8 mouse cellular contexts compared by ENCODE assay signal in the genomic region with DNA sequence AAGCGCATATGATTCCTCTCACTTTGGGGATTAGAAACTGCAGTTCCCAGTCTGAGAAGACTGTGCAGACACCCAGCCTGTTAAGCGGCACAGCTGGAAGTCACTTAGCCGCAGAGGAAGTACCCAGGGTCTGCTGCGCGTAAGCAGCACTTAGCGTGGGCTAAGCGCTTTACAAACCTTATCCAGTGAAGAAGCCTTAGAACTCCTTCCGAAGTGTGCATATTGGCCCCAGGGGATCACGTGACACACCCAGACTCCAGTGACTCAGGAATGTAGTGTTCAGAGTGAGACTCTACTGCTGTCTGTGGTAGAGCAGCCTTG. TPM values are rescaled to one million over a fixed set of nuclear protein-coding genes. Genes with fewer than 3 reads are reported as not detected.
A peak's percentile ranks its signal among the peaks of the same experiment; 100 is the strongest.
DNase-seq lines count a peak whose midpoint lies in the region; ATAC-seq and TF ChIP-seq lines count a peak whose summit lies in the region.

No protein-coding gene starts in this region.

- in situ Hi-C loops in ES-E14 (cut with MboI; ENCODE audit: low sequenced_read_pairs in 2 of 2, unreplicated experiment in 2 of 2), result no loop called here

- WGBS in liver, embryonic 11.5 days, result 18% methylated on average over 9 of the region's 9 CpGs

- H3K27ac ChIP-seq in gastrocnemius, adult 2 months, result peak overlapping the region; percentile 69
- H3K27ac ChIP-seq in ES-E14 (ENCODE audit: insufficient read depth, low read depth, low read length, poor library complexity, severe bottlenecking), result no peak overlapping the region
- H3K27ac ChIP-seq in liver, embryonic 11.5 days (ENCODE audit: low read depth, low read length), result peak overlapping the region; percentile 92

- H3K9ac ChIP-seq in ES-E14 (ENCODE audit: insufficient read depth, low read depth, low read length, poor library complexity, severe bottlenecking), result no peak overlapping the region
- H3K9ac ChIP-seq in liver, embryonic 11.5 days (ENCODE audit: low read depth, low read length), result peak overlapping the region; percentile 43

- no peak for TF ChIP-seq CTCF in gastrocnemius, adult 2 months (IDR thresholded peaks at IDR 0.05)

- intact Hi-C loops in gastrocnemius, adult 2 months (cut with DNase I), result loop anchor here (5.0 kb wide), 1 partner anchor 45 kb away; the partner anchor contains the start of gene Ggta1

- no peaks in the 10 kb centered on the region for H3K9me3 ChIP-seq in ES-E14 (ENCODE audit: control insufficient read depth, insufficient read depth, low read depth, low read length)
- H3K9me3 ChIP-seq in liver, embryonic 11.5 days (ENCODE audit: control insufficient read depth, low read length), result no peaks in the 10 kb centered on the region

- no peaks in the 10 kb centered on the region for H3K36me3 ChIP-seq in ES-E14 (ENCODE audit: control insufficient read depth, insufficient read depth, low read length, poor library complexity, severe bottlenecking)
- H3K36me3 ChIP-seq in liver, embryonic 11.5 days (ENCODE audit: control insufficient read depth, insufficient read depth, low read length), result no peaks in the 10 kb centered on the region
- no peaks in the 10 kb centered on the region for H3K36me3 ChIP-seq in splenic B cell, adult 2 months (ENCODE audit: control insufficient read depth, insufficient read depth, low read length, poor library complexity, severe bottlenecking)

- no peak overlapping the region for H3K4me3 ChIP-seq in gastrocnemius, adult 2 months
- H3K4me3 ChIP-seq in ES-E14 (ENCODE audit: insufficient read depth in 1 of 2, low read depth in 1 of 2, low read length in 2 of 2, poor library complexity in 1 of 2, severe bottlenecking in 1 of 2), result no peak overlapping the region
- 0 out of 2 replicates have a peak overlapping the region, but pooled peaks have one; percentile 22 for H3K4me3 ChIP-seq in liver, embryonic 11.5 days (ENCODE audit: low read depth, low read length)

- no peaks in the 10 kb centered on the region for H3K27me3 ChIP-seq in liver, embryonic 11.5 days (replicated peaks; ENCODE audit: control insufficient read depth, insufficient read depth, low read length)
- H3K27me3 ChIP-seq in splenic B cell, adult 2 months (ENCODE audit: control insufficient read depth, insufficient read depth, low read length, poor library complexity, severe bottlenecking), result no peaks in the 10 kb centered on the region

- H3K4me1 ChIP-seq in ES-E14 (ENCODE audit: control insufficient read depth in 2 of 2, insufficient read depth in 2 of 2, low read length in 2 of 2, poor library complexity in 1 of 2), result peaks cover 11 to 27% of the 10 kb centered on the region in 2 experiments
- peaks cover 67% of the 10 kb centered on the region for H3K4me1 ChIP-seq in liver, embryonic 11.5 days (replicated peaks; ENCODE audit: control insufficient read depth, insufficient read depth, low read length)

- DNase-seq in gastrocnemius, adult 2 months, result peak; percentile 26
- DNase-seq in gastrocnemius, postnatal 25 days, result no peak
- DNase-seq in ES-E14 (ENCODE audit: low read depth, low spot score), result peak; percentile 91
- DNase-seq in frontal cortex, adult 2 months (ENCODE audit: extremely low spot score in 1 of 2, low spot score in 1 of 2), result peak; percentile 26 to 57
- no peak for DNase-seq in liver, embryonic 11.5 days (ENCODE audit: low spot score)
- peak; percentile 78 for DNase-seq in splenic B cell, adult 2 months (ENCODE audit: low read depth, low spot score)
- DNase-seq in kidney, adult 9 months, result no peak
- DNase-seq in ovary, postnatal 36 days (ENCODE audit: low spot score), result no peak

- peak; percentile 44 for ATAC-seq in liver, embryonic 11.5 days (replicated peaks; ENCODE audit: low FRiP score)

- peak overlapping the region; percentile 66 for H3K4me2 ChIP-seq in liver, embryonic 11.5 days

TF ChIP-seq in ES-E14, 5 proteins besides CTCF, POLR2A, EP300 and RAD21:
- TF ChIP-seq CHD2 (IDR thresholded peaks at IDR 0.05; ENCODE audit: low read depth, low read length) (no peak), ZNF384 (IDR thresholded peaks at IDR 0.05; ENCODE audit: low read depth, low read length) (no peak), MAFK (IDR thresholded peaks at IDR 0.05; ENCODE audit: insufficient read depth, low read depth, low read length) (no peak), ZC3H11A (IDR thresholded peaks at IDR 0.05; ENCODE audit: borderline replicate concordance, low read depth, low read length) (no peak), HCFC1 (IDR thresholded peaks at IDR 0.05; ENCODE audit: borderline replicate concordance, insufficient read depth, low read length) (no peak)
TF ChIP-seq in ES-E14: peak in this region for 0.

RNA-seq across cellular contexts. Expression of gene Ggta1, which starts 44.1 kb away (rescaled TPM):
- total RNA-seq in gastrocnemius, adult 2 months (2021), result 10 to 100 TPM in 1 of 2 experiments, 1 to 10 TPM in 1; 6.3 to 11.2 TPM
- 10 to 100 TPM in 1 of 2 experiments, 1 to 10 TPM in 1; 8.7 to 10.2 TPM for total RNA-seq in gastrocnemius, postnatal 25 days (2021)
- 36.5 and 49.0 TPM in 2 replicates for total RNA-seq in ES-E14 (2012; rRNA removed)
- 3.8 TPM in 2 replicates for polyA plus RNA-seq in frontal cortex, adult 2 months (2012; rRNA removed)
- polyA plus RNA-seq in liver, embryonic 11.5 days (2014; fragmentation: Nextera tagmentation; extraction: Ambion mirVana), result 18.6 and 19.5 TPM in 2 replicates

RNA-seq across cellular contexts. Expression of gene Dab2ip, which starts 50.9 kb away (rescaled TPM):
- 10 to 100 TPM; 38.2 to 52.0 TPM for total RNA-seq in gastrocnemius, adult 2 months (2021)
- total RNA-seq in gastrocnemius, postnatal 25 days (2021), result 10 to 100 TPM; 40.1 to 40.7 TPM
- total RNA-seq in ES-E14 (2012; rRNA removed), result 46.9 and 70.6 TPM in 2 replicates
- 73.9 and 77.2 TPM in 2 replicates for polyA plus RNA-seq in frontal cortex, adult 2 months (2012; rRNA removed)
- polyA plus RNA-seq in liver, embryonic 11.5 days (2014; fragmentation: Nextera tagmentation; extraction: Ambion mirVana), result 16.2 and 20.0 TPM in 2 replicates

Comparison
In these comparisons a context has a peak if more than half of its experiments do, and no peak if none do; other contexts are left out.
1. DNase-seq: peak in gastrocnemius, adult 2 months (single experiment), ES-E14 (single experiment), frontal cortex, adult 2 months (2 of 2) and splenic B cell, adult 2 months (single experiment); none in gastrocnemius, postnatal 25 days (single experiment), liver, embryonic 11.5 days (single experiment), kidney, adult 9 months (single experiment) and ovary, postnatal 36 days (single experiment).